Mouse (Mus musculus) Muller cell, postnatal 12 days (primary cell): ENCODE data around the gene Bicra.

ENCODE experiments used
- DNase-seq: peaks from one replicate; pipeline ENCODE4 v3.0.0-alpha.2; 2015; ENCODE audit errors: inconsistent ontology term

Bicra gene

GRCm38 (mm10) chr7:15945721-15946536, 101.8 kb downstream of the Bicra start, which contains the start of gene Nop53:
Gene Nop53 (minus strand): TSS chr7:15946074.
- DNase-seq, result peak; percentile 94

GRCm38 (mm10) chr7:15945211-15945610, 102.5 kb downstream of the Bicra start:
- no peak for DNase-seq

GRCm38 (mm10) chr7:15944311-15944710, 103.4 kb downstream of the Bicra start:
- no peak for DNase-seq

- DNase-seq, result no peak
Measured at GRCm38 (mm10) chr7:15938621-15939020, 109.1 kb downstream of the Bicra start.

- no peak for DNase-seq
Measured at GRCm38 (mm10) chr7:15937491-15937890, 110.2 kb downstream of the Bicra start.

GRCm38 (mm10) chr7:15933437-15934359, 114.0 kb downstream of the Bicra start:
- DNase-seq, result no peak

GRCm38 (mm10) chr7:15931635-15932034, 116.1 kb downstream of the Bicra start:
- no peak for DNase-seq

GRCm38 (mm10) chr7:15930543-15930942, 117.2 kb downstream of the Bicra start:
- DNase-seq, result no peak

GRCm38 (mm10) chr7:15929910-15930309, 117.8 kb downstream of the Bicra start:
- DNase-seq, result peak; percentile 37

- peak; percentile 95 for DNase-seq
Measured at GRCm38 (mm10) chr7:15922220-15922773, 125.4 kb downstream of the Bicra start, which contains the start of gene Selenow. Gene Selenow (minus strand): TSS chr7:15922402.

- peak; percentile 66 for DNase-seq
Measured at GRCm38 (mm10) chr7:15921796-15922195, 125.9 kb downstream of the Bicra start.
